Mouse (Mus musculus): ENCODE measurements around the gene Dscaml1. TPM values are rescaled to one million over a fixed set of nuclear protein-coding genes. Genes with fewer than 3 reads are reported as not detected.
A peak's percentile ranks its signal among the peaks of the same experiment; 100 is the strongest.
"Not testable (repeated sequence)": the region's sequence is repeated elsewhere in the genome, so short reads cannot be mapped to it uniquely, and the experiment has no call there.

Dscaml1 gene
- total RNA-seq, 2 experiments from 2014 or later = not detected

DNA sequence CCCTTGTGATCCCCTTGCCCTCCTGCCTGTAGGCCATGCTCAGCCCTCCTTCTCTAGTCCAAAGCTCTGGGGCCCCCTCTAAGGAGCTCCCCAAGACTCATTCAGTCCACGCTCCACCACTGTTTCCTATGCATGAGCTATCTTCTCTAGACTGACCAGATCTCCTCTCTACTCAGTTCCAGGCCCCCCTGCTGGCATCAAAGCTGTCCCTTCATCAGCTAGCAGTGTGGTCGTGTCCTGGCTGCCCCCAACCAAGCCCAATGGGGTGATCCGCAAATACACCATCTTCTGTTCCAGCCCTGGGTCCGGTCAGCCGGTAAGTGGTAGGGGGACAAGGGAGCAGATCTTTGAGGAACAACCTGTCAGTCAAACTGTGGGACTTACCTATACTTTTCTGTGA lies 305.4 kb downstream of the Dscaml1 start:
- ATAC-seq (replicated peaks; ENCODE audit: low FRiP score, low TSS enrichment, poor library complexity, severe bottlenecking) = no peak

DNA sequence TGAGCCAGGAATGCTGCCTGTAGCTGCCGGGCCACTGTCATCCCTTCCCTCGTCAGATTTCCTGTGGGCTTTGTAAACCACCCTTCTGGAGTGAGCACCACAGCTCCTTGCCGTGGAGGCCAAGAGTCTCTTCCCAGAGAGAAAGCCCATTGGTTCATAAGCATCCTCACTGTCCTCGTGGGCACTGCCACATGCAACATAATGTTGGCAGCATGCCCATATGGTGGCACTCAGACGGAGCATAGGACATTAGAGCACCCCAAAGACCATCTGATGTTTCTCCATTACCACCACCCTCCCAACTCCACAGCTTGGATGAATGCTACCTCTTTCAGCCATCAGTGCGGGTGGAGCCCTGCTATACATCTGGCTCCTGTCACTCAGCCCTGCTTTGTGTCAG lies 306.8 kb downstream of the Dscaml1 start:
- ATAC-seq (replicated peaks; ENCODE audit: low FRiP score, low TSS enrichment, poor library complexity, severe bottlenecking) = no peak

DNA sequence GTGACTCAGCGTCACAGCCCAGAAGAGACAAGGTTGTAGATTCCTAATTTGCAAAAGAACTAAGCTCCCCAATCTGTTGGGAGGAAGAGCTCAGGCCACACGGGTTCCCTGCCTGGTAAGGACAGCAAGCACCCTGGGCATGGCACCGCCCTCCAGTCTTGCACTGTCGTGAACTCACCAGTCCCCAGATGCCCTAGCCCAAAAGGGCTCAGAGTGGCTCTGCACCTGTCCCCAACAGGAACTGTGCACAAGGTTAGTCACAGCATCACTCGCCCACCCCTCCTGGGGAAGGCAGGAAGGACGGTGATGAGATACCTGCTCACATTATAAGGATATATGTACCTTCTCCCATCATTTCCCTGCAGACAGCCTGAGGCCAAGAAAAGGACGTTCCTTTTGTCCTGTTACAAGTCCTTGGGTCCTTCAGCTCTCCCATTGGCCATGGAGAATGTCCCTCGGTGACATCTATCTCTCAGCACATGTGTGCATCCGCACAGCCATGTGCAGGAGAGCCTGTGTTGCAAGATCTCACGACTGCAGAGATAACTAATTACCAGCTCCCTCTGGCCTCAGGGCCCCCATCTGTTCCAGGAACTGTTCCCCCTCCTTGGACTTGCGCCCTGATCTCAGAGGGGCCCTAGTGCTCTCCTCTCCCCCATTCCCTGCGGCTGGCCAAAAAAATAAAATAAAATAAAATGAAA lies 312.7 kb downstream of the Dscaml1 start:
- no peak for ATAC-seq (replicated peaks; ENCODE audit: low FRiP score, low TSS enrichment, poor library complexity, severe bottlenecking)

DNA sequence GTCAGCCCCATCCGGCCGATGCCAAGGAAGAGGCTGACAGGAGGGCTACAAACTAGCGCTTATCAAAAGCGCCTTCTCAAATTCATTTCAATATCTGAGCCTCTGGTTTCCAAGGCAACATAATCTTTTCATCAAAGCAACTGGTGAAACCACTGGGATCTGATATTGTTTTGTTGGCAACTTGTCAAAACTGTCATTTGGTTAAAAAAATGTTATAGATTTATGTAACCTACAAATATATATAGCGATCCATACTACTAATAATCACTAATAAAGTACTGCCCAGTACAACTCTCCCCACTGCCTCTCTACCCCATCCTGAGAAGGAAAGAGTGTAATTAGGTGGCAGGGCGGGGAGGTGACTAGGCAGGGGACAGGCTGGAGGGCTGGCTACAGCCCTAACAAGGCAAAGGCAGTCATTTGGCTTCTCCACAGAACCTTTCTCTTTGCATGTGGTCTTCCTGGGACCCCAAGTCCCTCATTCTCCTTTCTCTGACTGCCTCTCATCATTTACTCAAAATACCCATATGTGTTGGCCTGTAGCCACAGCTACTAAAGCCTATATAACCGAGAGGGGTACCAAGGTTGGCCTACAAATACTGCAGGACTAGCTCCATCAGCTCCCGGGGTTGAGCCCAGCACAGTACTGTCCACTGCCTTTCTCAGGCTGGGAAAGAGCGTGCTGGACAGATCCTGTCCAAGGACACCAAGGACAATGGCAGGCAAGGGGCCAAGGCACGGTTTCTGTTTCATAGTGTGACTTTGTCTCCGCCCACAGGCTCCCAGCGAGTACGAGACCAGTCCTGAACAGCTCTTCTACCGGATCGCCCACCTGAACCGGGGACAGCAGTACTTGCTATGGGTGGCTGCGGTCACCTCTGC lies 313.5 kb downstream of the Dscaml1 start:
- ATAC-seq (replicated peaks; ENCODE audit: low FRiP score, low TSS enrichment, poor library complexity, severe bottlenecking) = no peak

DNA sequence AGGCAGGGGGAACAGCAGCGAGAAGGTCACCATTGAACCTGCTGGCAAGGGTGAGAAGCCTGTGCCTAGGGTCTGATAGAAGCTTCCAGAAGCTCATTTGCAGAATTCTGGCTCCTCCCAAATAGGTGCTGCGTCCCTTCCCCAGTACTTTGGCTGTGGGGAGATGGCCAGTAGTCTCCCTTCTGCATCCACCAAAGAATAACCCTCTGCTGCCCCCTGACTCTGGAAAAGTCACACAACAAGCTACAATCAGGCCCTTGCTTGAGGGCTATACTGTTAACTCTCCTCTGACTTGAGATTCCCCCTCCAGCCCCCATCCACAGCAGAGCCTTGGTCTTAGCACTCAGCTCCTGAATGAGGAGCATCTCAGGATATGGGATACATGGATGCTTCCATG lies 314.2 kb downstream of the Dscaml1 start:
- ATAC-seq (replicated peaks; ENCODE audit: low FRiP score, low TSS enrichment, poor library complexity, severe bottlenecking) = no peak

DNA sequence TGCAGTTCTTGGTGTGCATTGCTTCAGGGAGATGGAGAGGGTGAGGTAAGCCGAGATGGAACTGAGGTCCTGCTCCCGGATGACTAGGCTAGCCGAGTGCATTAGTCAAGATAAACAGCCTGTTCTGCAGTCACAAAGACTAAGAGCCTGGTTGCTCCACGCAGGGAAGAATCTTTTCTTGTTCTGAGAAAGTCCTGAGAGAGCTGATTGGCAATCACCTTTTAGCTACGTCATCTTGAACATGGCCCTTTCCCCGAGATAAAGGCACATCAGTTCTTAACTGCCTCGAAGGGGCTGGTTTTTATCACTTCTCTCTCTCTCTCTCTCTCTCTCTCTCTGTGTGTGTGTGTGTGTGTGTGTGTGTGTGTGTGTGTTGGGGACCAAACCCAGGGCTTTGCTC lies 319.0 kb downstream of the Dscaml1 start:
- ATAC-seq (replicated peaks; ENCODE audit: low FRiP score, low TSS enrichment, poor library complexity, severe bottlenecking) = peak; percentile 80

DNA sequence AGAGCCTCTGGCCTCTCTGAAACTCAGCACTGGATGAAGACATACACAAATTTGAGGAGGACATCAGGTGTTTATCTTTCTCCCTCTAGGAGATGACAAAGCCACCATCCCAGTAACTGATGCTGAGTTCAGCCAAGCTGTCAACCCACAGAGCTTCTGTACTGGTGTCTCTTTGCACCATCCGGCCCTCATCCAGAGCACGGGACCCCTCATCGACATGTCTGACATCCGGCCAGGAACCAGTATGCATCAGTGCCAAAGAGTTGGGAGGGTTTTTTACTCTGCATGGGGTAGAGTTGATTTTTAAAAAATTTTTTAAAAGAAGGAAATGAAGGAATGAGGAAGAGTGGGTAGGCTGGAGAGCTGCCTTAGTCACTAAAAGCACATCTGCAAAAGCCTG lies 323.5 kb downstream of the Dscaml1 start:
- no peak for ATAC-seq (replicated peaks; ENCODE audit: low FRiP score, low TSS enrichment, poor library complexity, severe bottlenecking)

DNA sequence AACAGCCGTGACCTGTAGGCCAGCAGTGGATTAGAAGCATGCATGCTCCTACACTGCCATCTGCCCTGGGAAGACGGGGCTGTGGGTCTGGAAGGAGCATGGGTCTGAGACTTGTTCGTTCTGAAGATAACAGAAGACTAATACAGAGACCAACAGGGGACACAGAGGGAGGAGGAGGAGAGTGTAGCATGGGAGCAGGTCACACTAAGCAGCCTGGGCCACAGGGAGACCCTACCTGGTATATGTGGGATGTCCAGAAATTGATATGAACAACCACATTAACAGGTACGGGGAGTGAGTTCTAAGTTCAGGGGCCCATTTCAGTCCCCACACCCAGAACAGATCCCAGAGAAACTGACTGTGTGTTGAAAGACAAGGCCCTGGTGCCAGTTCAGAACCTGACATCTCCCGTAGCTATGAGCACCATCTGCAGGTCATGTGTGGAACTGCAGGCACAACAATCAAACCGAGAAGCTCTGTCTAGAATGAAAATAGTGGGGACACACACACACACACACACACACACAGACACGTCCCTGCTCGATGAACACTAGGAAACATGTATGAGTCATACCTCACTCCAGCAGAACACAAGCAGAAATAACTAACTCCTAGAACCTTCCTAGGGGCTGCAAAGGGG lies 328.1 kb downstream of the Dscaml1 start:
- ATAC-seq (replicated peaks; ENCODE audit: low FRiP score, low TSS enrichment, poor library complexity, severe bottlenecking) = peak; percentile 57; the same call in 1 of the 2 replicates

DNA sequence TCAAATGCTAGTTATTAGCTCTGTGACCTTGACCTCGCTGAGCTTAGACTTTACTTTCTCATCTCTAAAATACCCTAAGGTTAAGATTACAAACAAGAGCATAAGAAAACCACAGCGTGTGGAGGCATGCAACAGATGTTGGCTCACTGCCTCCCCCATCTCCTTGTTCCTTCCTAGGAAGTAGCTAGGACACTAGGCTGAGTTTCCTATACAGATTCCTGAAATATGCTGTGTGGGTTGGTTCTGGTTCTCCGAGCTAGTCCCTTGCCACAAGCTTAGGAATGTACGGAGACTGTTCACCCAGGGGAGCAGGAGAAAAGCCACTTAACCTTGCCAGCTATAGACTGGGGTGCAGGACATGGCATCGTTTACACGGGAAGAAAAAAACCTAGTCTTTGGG lies 339.8 kb downstream of the Dscaml1 start:
- ATAC-seq (replicated peaks; ENCODE audit: low FRiP score, low TSS enrichment, poor library complexity, severe bottlenecking) = no peak

DNA sequence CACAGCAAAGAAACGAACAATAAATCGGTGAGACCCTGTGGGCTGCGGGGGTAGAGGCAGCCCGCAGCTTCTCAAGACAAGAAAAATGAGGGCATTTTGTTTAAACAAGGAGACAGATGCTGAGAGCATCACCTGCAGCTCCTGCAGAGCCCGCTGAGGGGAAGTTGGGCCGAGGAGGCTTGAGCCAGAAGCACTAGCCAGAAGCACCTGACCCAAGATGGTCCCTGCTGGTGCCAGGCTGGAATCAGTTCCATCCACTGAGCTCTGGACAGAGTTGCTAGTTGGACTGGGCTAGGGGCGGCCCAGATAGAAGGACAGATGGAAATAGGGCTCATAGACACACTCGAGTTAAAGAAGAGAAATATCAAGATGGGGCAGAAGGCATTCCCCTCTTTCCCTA lies 340.7 kb downstream of the Dscaml1 start:
- no peak for ATAC-seq (replicated peaks; ENCODE audit: low FRiP score, low TSS enrichment, poor library complexity, severe bottlenecking)

DNA sequence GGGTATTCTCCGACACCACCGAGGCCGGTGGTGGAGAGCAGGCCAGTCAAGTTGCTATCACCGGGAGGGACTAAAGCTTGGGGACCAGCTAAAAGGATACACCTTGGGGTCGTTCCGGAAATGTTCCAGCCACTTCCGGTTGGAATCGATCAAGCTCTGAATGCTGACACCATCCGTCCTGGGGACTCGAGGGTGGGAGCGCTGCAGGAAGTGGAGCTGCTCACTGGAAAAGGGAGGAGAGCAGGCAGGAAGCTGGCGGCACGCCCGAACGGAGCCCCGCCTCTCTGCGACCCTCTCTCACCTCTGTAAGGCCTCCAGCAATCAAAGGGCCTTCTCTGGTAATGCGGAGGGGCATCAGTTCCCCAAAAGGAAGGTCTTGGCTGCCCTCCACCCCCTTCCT lies 342.0 kb downstream of the Dscaml1 start:
- ATAC-seq (replicated peaks; ENCODE audit: low FRiP score, low TSS enrichment, poor library complexity, severe bottlenecking) = no peak

DNA sequence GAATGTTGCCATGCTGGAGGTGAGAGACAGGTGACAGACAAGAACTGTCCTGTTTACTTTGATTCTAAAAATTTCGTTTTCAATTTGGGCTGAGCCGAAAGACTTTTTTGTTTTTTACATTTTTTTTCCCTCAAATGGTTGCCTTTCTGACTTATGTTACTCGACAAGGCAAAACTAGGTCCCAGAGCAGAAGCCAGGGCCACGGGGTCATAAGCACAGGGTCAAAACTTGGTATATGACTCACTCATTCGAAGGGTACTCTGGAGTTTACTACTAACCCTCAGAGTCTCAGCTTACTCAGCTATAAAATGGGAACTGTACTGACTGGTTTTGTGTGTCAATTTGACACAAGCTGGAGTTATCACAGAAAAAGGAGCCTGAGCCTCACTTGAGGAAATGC lies 343.2 kb downstream of the Dscaml1 start:
- ATAC-seq (replicated peaks; ENCODE audit: low FRiP score, low TSS enrichment, poor library complexity, severe bottlenecking) = no peak

DNA sequence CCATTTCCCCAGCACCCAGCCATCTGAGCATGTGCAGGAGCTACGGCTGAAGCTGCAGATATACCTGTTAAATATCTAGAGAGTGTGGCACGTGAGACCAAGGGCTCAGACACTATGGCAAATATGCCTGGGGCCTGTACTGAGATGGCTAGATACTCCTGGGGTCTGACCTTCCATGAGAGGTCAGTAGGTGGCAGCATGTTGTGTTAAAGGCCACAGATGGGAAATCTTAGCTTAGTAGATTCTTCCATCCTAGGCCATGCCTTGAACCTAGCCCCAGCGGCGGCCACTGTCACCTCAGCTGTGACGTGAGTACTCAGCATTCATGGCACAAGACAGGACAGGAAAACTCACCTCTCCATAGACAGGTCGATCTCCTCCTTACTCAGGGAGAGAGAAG lies 347.7 kb downstream of the Dscaml1 start:
- ATAC-seq (replicated peaks; ENCODE audit: low FRiP score, low TSS enrichment, poor library complexity, severe bottlenecking) = 0 out of 2 replicates have a peak, but pooled peaks have one; percentile 46

DNA sequence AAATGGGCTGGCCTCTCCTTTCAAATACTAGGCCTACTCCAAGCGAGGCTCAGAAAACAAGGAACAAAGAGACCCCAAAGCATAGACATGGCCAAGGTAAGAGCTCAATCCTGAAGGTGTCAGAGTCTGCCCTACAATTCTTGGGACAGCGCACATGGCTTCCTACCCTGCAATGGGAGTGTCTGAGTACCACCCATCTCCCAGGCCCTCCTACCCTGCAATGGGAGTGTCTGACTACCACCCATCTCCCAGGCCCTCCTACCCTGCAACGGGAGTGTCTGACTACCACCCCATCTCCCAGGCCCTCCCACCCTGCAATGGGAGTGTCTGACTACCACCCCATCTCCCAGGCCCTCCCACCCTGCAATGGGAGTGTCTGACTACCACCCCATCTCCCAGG lies 349.7 kb downstream of the Dscaml1 start:
- ATAC-seq (replicated peaks; ENCODE audit: low FRiP score, low TSS enrichment, poor library complexity, severe bottlenecking) = not testable (repeated sequence)

DNA sequence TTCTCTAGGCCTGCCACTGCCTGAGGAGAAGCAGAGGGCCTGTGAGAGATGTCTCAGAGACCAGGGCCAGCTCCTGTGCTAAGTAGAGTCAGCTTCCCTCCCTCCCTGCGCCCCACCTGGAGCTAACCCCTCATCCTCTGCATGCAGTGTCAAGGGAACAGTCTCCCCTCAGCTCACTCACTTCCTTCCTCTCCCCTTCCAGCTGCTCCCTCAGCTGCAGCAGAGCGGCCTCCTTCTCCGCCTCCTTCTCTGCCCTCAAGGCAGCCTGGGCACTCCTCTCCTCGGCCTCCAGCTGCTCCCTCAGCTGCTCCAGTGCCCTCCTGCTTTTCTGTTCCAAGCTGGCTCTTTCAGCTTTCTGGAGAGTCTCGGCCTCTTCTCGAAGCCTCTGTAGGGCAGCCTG lies 352.8 kb downstream of the Dscaml1 start:
- ATAC-seq (replicated peaks; ENCODE audit: low FRiP score, low TSS enrichment, poor library complexity, severe bottlenecking) = no peak

DNA sequence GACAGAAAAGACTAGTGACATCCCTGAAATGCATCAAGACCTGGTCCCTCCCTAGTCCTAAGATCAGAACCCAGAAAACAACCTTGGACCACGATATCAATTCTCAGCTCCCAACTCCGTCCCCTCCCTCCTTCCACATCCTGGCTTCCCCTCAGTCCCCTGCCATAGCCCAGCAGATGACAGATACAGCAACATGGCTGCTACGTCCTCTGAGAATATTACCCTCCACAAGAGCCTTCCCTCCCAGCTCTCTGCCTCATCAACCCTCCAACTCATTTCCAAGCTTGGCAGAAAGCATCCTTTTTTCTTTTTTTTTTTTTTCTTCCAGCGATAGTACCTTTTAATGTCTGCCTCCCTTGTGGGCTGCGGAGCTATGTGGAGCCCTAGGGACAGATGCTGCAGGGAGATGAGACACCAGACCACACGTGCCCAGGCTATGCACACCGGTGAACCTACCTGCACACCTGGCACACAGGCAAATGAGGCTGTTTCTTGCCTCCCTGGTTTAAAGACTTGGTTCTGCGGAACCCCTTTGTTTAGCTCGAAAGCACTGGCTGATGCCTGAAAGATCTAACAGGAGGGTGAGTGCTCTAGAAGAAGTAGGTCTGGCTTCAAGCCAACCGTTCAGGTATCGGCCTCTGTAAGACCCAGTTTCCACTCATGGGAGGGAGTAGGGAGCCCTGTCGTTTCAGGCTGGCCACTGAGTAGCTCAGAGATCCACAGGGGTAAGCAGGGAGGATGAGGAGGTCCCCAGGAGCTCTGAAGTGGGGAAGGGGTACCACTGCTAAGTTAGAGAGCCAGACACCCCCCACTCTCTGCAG lies 357.0 kb downstream of the Dscaml1 start:
- ATAC-seq (replicated peaks; ENCODE audit: low FRiP score, low TSS enrichment, poor library complexity, severe bottlenecking) = no peak

DNA sequence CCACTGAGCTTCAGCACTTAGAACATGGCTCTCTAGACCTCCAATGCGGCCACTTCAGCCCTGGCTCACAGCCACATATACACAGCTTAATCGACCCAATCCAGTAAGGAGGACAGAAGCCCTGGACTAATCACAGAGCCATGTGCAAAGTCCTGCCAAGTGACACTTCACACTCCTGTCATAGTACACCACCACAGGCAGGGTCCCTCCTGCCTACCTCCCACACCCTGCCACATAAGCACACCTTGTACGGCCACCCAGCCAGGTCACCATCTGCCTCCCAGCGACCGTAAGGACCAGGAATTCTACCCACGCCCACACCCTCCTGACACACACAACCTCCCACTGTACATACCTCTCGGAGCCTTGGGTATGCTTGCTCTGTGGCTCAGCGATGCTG lies 360.6 kb downstream of the Dscaml1 start:
- peak; percentile 49 for ATAC-seq (replicated peaks; ENCODE audit: low FRiP score, low TSS enrichment, poor library complexity, severe bottlenecking)

DNA sequence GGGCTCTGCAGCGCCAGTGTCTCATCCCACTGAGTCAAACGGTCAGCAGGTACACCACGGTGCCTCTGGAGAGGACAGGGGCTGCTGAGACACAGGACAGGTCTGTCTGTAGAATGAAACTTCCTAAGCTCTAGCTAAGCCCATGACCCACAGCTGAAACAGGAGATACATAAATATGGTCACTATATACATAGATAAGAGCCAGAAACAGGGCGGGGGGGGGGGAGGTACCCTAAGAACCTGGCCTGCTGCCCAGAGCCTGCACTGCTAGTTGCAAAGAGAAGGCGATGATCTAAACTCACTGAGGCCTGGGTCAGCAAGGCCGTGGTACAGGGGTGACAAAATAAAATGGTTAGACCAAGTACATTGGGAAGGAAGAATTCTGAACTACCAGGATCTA lies 361.1 kb downstream of the Dscaml1 start:
- ATAC-seq (replicated peaks; ENCODE audit: low FRiP score, low TSS enrichment, poor library complexity, severe bottlenecking) = peak; percentile 62

DNA sequence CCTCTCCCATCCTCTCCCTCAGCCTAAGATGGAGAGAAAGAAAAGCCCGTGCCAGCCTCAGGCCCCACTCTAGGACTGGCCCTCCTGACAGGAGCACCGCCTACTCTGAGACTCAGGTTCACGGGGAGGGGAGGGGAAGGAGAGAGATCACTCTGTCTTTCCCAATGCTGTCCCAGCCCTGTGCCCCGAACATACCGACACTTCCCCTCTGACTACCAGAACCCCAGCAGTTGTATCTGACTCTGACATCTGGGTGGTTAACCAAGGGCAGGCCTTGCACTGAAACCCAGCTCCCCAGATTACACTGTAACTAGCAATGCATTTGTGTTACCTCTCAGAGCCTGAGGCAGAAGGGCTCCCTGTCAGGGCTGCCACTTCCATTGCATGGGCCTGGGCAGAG lies 362.0 kb downstream of the Dscaml1 start:
- peak; percentile 78 for ATAC-seq (replicated peaks; ENCODE audit: low FRiP score, low TSS enrichment, poor library complexity, severe bottlenecking)

All from megakaryocyte-erythroid progenitor cell, adult 5-6 weeks (primary cell).